Mouse (Mus musculus) liver, embryonic 14.5 days (tissue): ENCODE results near the gene Rhobtb1. TPM values are rescaled to one million over a fixed set of nuclear protein-coding genes. Genes with fewer than 3 reads are reported as not detected.
A peak's percentile ranks its signal among the peaks of the same experiment; 100 is the strongest.

Source experiments
- ATAC-seq: fragments of 200-750 bp; cut with Nextera tagmentation; 2 replicates; pipeline ENCODE4 v1.8.0; 2017; ENCODE audit warnings: moderate number of reproducible peaks, mild to moderate bottlenecking, moderate library complexity; ENCODE audit not compliant: insufficient read depth
- DNase-seq, 3 experiments: peaks; one replicate each; pipeline ENCODE4 v3.0.0-alpha.2; 2012 to 2013; ENCODE audit warnings: low read depth in 3 of 3, low spot score in 3 of 3
- H3K27ac ChIP-seq: fragments of 300-500 bp; sonication (generic); 2 replicates; pipeline ENCODE4 v1.5.1; 2014; ENCODE audit warnings: moderate library complexity, mild to moderate bottlenecking, control low read depth, inconsistent platforms
- H3K27me3 ChIP-seq: fragments of 300-500 bp; sonication (generic); 2 replicates; pipeline ENCODE4 v1.6.1; 2014; ENCODE audit warnings: mild to moderate bottlenecking, low read length, moderate library complexity; ENCODE audit not compliant: control insufficient read depth, insufficient read depth
- H3K36me3 ChIP-seq: fragments of 300-500 bp; sonication (generic); replicated peaks from 2 replicates; pipeline ENCODE4 v1.6.1; 2014; ENCODE audit warnings: low read depth; ENCODE audit not compliant: control insufficient read depth, insufficient read depth
- H3K4me1 ChIP-seq, 2 experiments: fragments of 200-500 bp in 1 of 2; fragments of 300-500 bp in 1 of 2; sonication (generic) in 1 of 2; replicated peaks; 2 replicates each; pipeline ENCODE4 v1.6.1; 2012 to 2014; ENCODE audit warnings: antibody characterized with exemption in 1 of 2, inconsistent platforms in 1 of 2, low read length in 1 of 2; ENCODE audit not compliant: control insufficient read depth in 2 of 2, insufficient read depth in 2 of 2
- H3K4me2 ChIP-seq: fragments of 300-500 bp; sonication (generic); 2 replicates; pipeline ENCODE4 v1.6.1; 2014; ENCODE audit warnings: low read depth, mild to moderate bottlenecking, control low read depth, moderate library complexity
- H3K4me3 ChIP-seq, 2 experiments: fragments of 200-500 bp in 1 of 2; fragments of 300-500 bp in 1 of 2; sonication (generic) in 1 of 2; 2 replicates each; pipeline ENCODE4 v1.5.1; 2012 to 2014; ENCODE audit warnings: low read depth in 2 of 2, low read length in 2 of 2, mild to moderate bottlenecking in 2 of 2, control low read depth in 1 of 2, inconsistent platforms in 1 of 2, moderate library complexity in 1 of 2; ENCODE audit not compliant: insufficient read depth in 1 of 2
- H3K9ac ChIP-seq: fragments of 300-500 bp; sonication (generic); replicated peaks from 2 replicates; pipeline ENCODE4 v1.6.1; 2014; ENCODE audit warnings: mild to moderate bottlenecking, control low read depth, moderate library complexity
- H3K9me3 ChIP-seq: fragments of 300-500 bp; sonication (generic); 2 replicates; pipeline ENCODE4 v1.6.1; 2016; ENCODE audit warnings: low read length, mixed read lengths; ENCODE audit not compliant: control insufficient read depth
- CTCF ChIP-seq: IDR thresholded peaks from 2 replicates; pipeline ENCODE4 v1.5.1; 2016; ENCODE audit warnings: antibody characterized with exemption, low read depth, control low read depth
- EP300 ChIP-seq: IDR thresholded peaks from 2 replicates; pipeline ENCODE4 v1.6.1; 2016; ENCODE audit warnings: antibody characterized with exemption, low read depth
- WGBS: fragments of 180-500 bp; shearing (Covaris S2); extraction: QIAGEN DNeasy Blood & Tissue Kit; methylation state at CpG from one replicate; pipeline ENCODE4 v1.1.7; 2014; ENCODE audit not compliant: insufficient replicate concordance; 5-methylcytosine and 5-hydroxymethylcytosine counted together
- polyA plus RNA-seq, 2 experiments: library from polyadenylated mRNA; depleted of rRNA in 1 of 2; stranded (reverse) in 1 of 2; unstranded in 1 of 2; fragments of >200 nt; fragmentation: Nextera tagmentation in 1 of 2; extraction: Ambion mirVana in 1 of 2; gene quantifications; 2 replicates each; pipeline versions ENCODE4 v1.2.1 to v1.2.3; 2012 to 2014

The Rhobtb1 gene
- polyA plus RNA-seq, 2 experiments = 2.5 to 7.1 TPM

- Histone ChIP-seq H3K27me3 (peaks cover 21% of the 10 kb centered on the region), H3K36me3 (no peaks in the 10 kb centered on the region), H3K4me2 (peak overlapping the region; percentile 63), H3K27ac (no peak overlapping the region), H3K4me1 (peaks cover 0 to 14% of the 10 kb centered on the region in 2 experiments; a peak in 2 of 4 replicates), H3K9ac (no peak overlapping the region), H3K4me3 (peak overlapping the region in 1 of 2 experiments; percentile 60; a peak in 2 of 4 replicates), H3K9me3 (no peaks in the 10 kb centered on the region)
- no peak for ATAC-seq
- DNase-seq = no peak
- no peak for TF ChIP-seq CTCF
- WGBS = 8% methylated on average over 8 of the region's 8 CpGs
These were observed 60.3 kb downstream of the Rhobtb1 start for GRCm38 (mm10) chr10:69211560-69211959.

- no peaks in the 10 kb centered on the region for H3K36me3 ChIP-seq
- DNase-seq = no peak
- peak overlapping the region; percentile 60 to 61 for H3K4me3 ChIP-seq
- no peak for ATAC-seq
- no peaks in the 10 kb centered on the region for H3K9me3 ChIP-seq
- WGBS = 3% methylated on average over 14 of the region's 14 CpGs
- peaks cover 21% of the 10 kb centered on the region for H3K27me3 ChIP-seq
- peak overlapping the region; percentile 63 for H3K4me2 ChIP-seq
- H3K27ac ChIP-seq = peak overlapping the region; percentile 51; the same call in 1 of the 2 replicates
- no peak for TF ChIP-seq EP300
- no peak for TF ChIP-seq CTCF
- H3K9ac ChIP-seq = peak overlapping the region; percentile 61
- H3K4me1 ChIP-seq = peaks cover 0 to 14% of the 10 kb centered on the region in 2 experiments; a peak in 2 of 4 replicates
These were observed 60.7 kb downstream of the Rhobtb1 start for GRCm38 (mm10) chr10:69211976-69212375.

- H3K9ac ChIP-seq = peak within 1 kb of the TSS; percentile 61
- H3K4me1 ChIP-seq = peaks cover 0 to 14% of the 10 kb centered on the region in 2 experiments; a peak in 2 of 4 replicates
- peak within 1 kb of the TSS; percentile 63 for H3K4me2 ChIP-seq
- H3K4me3 ChIP-seq = peak within 1 kb of the TSS; percentile 61
- TF ChIP-seq EP300 (no peak), CTCF (no peak)
- DNase-seq (peak in 1 of 3 experiments; percentile 46), ATAC-seq (peak; percentile 82)
- no peaks in the 10 kb centered on the region for H3K9me3 ChIP-seq
- H3K36me3 ChIP-seq = no peaks in the 10 kb centered on the region
- peaks cover 21% of the 10 kb centered on the region for H3K27me3 ChIP-seq
- WGBS = under 1% methylated on average over 82 of the region's 84 CpGs
- peak within 1 kb of the TSS; percentile 51 for H3K27ac ChIP-seq
These were observed 61.6 kb downstream of the Rhobtb1 start, which contains the start of gene A930033H14Rik for GRCm38 (mm10) chr10:69212542-69213440. Gene A930033H14Rik, minus strand, starts transcription at chr10:69213098.

- peaks cover 0 to 19% of the 10 kb centered on the region in 2 experiments; a peak in 2 of 4 replicates for H3K4me1 ChIP-seq
- H3K9ac ChIP-seq = peak overlapping the region; percentile 61
- peaks cover 21% of the 10 kb centered on the region for H3K27me3 ChIP-seq
- peak overlapping the region; percentile 61 for H3K4me3 ChIP-seq
- H3K4me2 ChIP-seq = peak overlapping the region; percentile 63
- ATAC-seq (peak; percentile 57; the same call in 1 of the 2 replicates), DNase-seq (no peak)
- TF ChIP-seq EP300 = no peak
- 0 out of 2 replicates have a peak, but pooled peaks have one; percentile 8 for TF ChIP-seq CTCF
- no peak overlapping the region for H3K27ac ChIP-seq
- 0% methylated on average over 21 of the region's 21 CpGs for WGBS
- H3K9me3 ChIP-seq = no peaks in the 10 kb centered on the region
- H3K36me3 ChIP-seq = no peaks in the 10 kb centered on the region
These were observed 62.2 kb downstream of the Rhobtb1 start for GRCm38 (mm10) chr10:69213451-69213877.

- Histone ChIP-seq H3K36me3 (no peaks in the 10 kb centered on the region), H3K27ac (no peak overlapping the region), H3K4me2 (peak overlapping the region; percentile 63), H3K9me3 (no peaks in the 10 kb centered on the region), H3K27me3 (peaks cover 21% of the 10 kb centered on the region), H3K4me1 (peaks cover 0 to 24% of the 10 kb centered on the region in 2 experiments; a peak in 2 of 4 replicates), H3K9ac (peak overlapping the region; percentile 38), H3K4me3 (peak overlapping the region; percentile 61)
- peak; percentile 46; the same call in 1 of the 2 replicates for TF ChIP-seq EP300
- no peak for TF ChIP-seq CTCF
- ATAC-seq = peak; percentile 36; the same call in 1 of the 2 replicates
- WGBS = 11% methylated on average over 5 of the region's 5 CpGs
- DNase-seq = no peak
These were observed 62.8 kb downstream of the Rhobtb1 start for GRCm38 (mm10) chr10:69213986-69214385.
